Mouse (Mus musculus) layer of hippocampus, adult 9-10 months (tissue): ENCODE data around the gene Cdx2.

Source experiments
- DNase-seq: peaks from one replicate; pipeline ENCODE4 v3.0.0; 2022; ENCODE audit warnings: low spot score

The Cdx2 gene

GRCm38 (mm10) chr5:147292506-147293120, 14.5 kb downstream of the Cdx2 start:
- DNase-seq = no peak

GRCm38 (mm10) chr5:147291764-147292505, 15.1 kb downstream of the Cdx2 start:
- no peak for DNase-seq

GRCm38 (mm10) chr5:147284365-147284764, 22.7 kb downstream of the Cdx2 start:
- DNase-seq = no peak

- DNase-seq = no peak
Measured at GRCm38 (mm10) chr5:147277547-147277925, 29.5 kb downstream of the Cdx2 start.

- no peak for DNase-seq
Measured at GRCm38 (mm10) chr5:147276701-147277546, 30.1 kb downstream of the Cdx2 start.

GRCm38 (mm10) chr5:147275761-147276160, 31.3 kb downstream of the Cdx2 start:
- DNase-seq = no peak

- no peak for DNase-seq
Measured at GRCm38 (mm10) chr5:147274174-147275141, 32.6 kb downstream of the Cdx2 start.

GRCm38 (mm10) chr5:147272808-147273345, 34.2 kb downstream of the Cdx2 start:
- no peak for DNase-seq

- DNase-seq = no peak
Measured at GRCm38 (mm10) chr5:147272046-147272807, 34.8 kb downstream of the Cdx2 start.

GRCm38 (mm10) chr5:147270673-147271655, 36.1 kb downstream of the Cdx2 start:
- DNase-seq = no peak

GRCm38 (mm10) chr5:147269926-147270672, 37.0 kb downstream of the Cdx2 start, which contains the start of gene Pdx1:
TSS of gene Pdx1 (plus strand) at chr5:147269959.
- DNase-seq = no peak

- no peak for DNase-seq
Measured at GRCm38 (mm10) chr5:147269371-147269770, 37.7 kb downstream of the Cdx2 start.

- DNase-seq = no peak
Measured at GRCm38 (mm10) chr5:147268728-147269127, 38.3 kb downstream of the Cdx2 start.

GRCm38 (mm10) chr5:147267434-147267833, 39.6 kb downstream of the Cdx2 start:
- DNase-seq = no peak

GRCm38 (mm10) chr5:147263945-147264344, 43.1 kb downstream of the Cdx2 start:
- no peak for DNase-seq

- DNase-seq = no peak
Measured at GRCm38 (mm10) chr5:147261899-147262541, 45.0 kb downstream of the Cdx2 start.

- no peak for DNase-seq
Measured at GRCm38 (mm10) chr5:147260778-147261177, 46.3 kb downstream of the Cdx2 start.

GRCm38 (mm10) chr5:147260189-147260588, 46.9 kb downstream of the Cdx2 start:
- DNase-seq = no peak
